Mouse (Mus musculus): ENCODE data around the gene Atg4a. TPM values are rescaled to one million over a fixed set of nuclear protein-coding genes. Genes with fewer than 3 reads are reported as not detected.

Gene Atg4a
- 28.5 TPM for polyA plus RNA-seq (2014; fragmentation: Illumina TruSeq; extraction: RNeasy Lipid Tissue Mini Kit (QIAGEN cat#74804); ENCODE audit: low read depth, low replicate concordance)

DNA sequence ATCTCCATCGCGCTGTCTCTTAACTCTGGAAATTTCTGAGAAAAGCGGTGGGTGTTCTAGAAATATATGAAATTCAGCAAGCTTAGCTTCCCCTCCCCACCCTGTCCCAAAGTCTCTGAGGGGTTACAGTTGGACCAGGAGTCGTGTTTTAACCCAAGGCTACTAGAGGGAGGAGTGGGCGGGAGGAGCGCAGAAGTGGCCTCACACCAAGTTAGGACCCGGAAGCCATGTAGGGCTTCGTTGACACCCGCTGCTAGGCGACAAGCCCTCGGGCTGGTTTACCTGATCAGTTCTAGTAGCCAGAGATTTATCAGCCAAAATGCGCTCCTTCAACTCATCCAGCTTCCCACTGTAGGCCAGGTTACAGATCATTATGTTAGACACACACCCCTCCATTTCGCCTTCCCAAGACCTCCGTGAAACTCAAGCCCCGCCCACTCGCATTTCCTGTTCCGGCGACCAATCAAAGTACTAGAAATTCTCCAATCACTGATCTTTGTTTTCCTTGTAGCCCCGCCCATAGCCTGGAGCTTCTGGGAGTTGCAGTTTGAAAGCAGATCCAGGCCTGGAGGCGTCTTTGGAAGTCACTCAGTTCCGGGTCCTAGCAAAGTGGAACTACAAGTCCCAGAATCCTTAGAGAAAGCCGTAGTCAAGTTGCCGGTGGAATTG lies at the start of gene Atg4a, which contains the start of gene Psmd10:
Gene Atg4a (plus strand): TSS at position 636 of the 669 bp plus-strand sequence.
Gene Psmd10 (minus strand): TSS at position 457 of the 669 bp plus-strand sequence.

GRCm38 (mm10) chrX:140907360-140907759 lies 49.3 kb upstream of the Atg4a start, which contains the start of gene Vsig1:
Gene Vsig1, plus strand, starts transcription at chrX:140907608.

Other genes starting within 250 kb of the Atg4a start
- gene Tex13b, start 143.5 kb upstream of the Atg4a start, polyA plus RNA-seq (2014; fragmentation: Illumina TruSeq; extraction: RNeasy Lipid Tissue Mini Kit (QIAGEN cat#74804); ENCODE audit: low read depth, low replicate concordance), result not detected
- gene Vsig1, start 49.3 kb upstream of the Atg4a start, polyA plus RNA-seq (2014; fragmentation: Illumina TruSeq; extraction: RNeasy Lipid Tissue Mini Kit (QIAGEN cat#74804); ENCODE audit: low read depth, low replicate concordance), result not detected
- gene Psmd10, start 179 bp upstream of the Atg4a start, polyA plus RNA-seq (2014; fragmentation: Illumina TruSeq; extraction: RNeasy Lipid Tissue Mini Kit (QIAGEN cat#74804); ENCODE audit: low read depth, low replicate concordance), result 18.4 TPM

Measured in liver, adult 10 weeks (tissue).